Mouse (Mus musculus) spleen, postnatal 14 days (tissue): ENCODE data around the gene Nsun2.
"Not testable (repeated sequence)": the region's sequence is repeated elsewhere in the genome, so short reads cannot be mapped to it uniquely, and the experiment has no call there.

Experiments
- DNase-seq, 2 experiments: peaks; one replicate each; pipeline ENCODE4 v3.0.0; 2021 to 2022; ENCODE audit warnings: low spot score in 2 of 2

Gene Nsun2

GRCm38 (mm10) chr13:69592226-69592625, 58.7 kb downstream of the Nsun2 start:
- no peak for DNase-seq

GRCm38 (mm10) chr13:69593453-69593852, 59.9 kb downstream of the Nsun2 start:
- no peak for DNase-seq

- DNase-seq = no peak
Measured at GRCm38 (mm10) chr13:69594577-69595256, 61.2 kb downstream of the Nsun2 start.

- no peak for DNase-seq
Measured at GRCm38 (mm10) chr13:69595911-69596310, 62.4 kb downstream of the Nsun2 start.

- DNase-seq = no peak
Measured at GRCm38 (mm10) chr13:69596515-69596914, 63.0 kb downstream of the Nsun2 start.

- DNase-seq = no peak
Measured at GRCm38 (mm10) chr13:69598867-69599266, 65.3 kb downstream of the Nsun2 start.

GRCm38 (mm10) chr13:69600863-69601262, 67.3 kb downstream of the Nsun2 start:
- DNase-seq = not testable (repeated sequence)

- no peak for DNase-seq
Measured at GRCm38 (mm10) chr13:69601321-69601720, 67.8 kb downstream of the Nsun2 start.

- DNase-seq = no peak
Measured at GRCm38 (mm10) chr13:69604670-69605069, 71.1 kb downstream of the Nsun2 start.

- no peak for DNase-seq
Measured at GRCm38 (mm10) chr13:69608734-69609133, 75.2 kb downstream of the Nsun2 start.

- DNase-seq = peak in 1 of 2 experiments; percentile 24
Measured at GRCm38 (mm10) chr13:69610751-69611397, 77.3 kb downstream of the Nsun2 start.

GRCm38 (mm10) chr13:69611398-69612174, 78.0 kb downstream of the Nsun2 start, which contains the start of gene Srd5a1:
TSS of gene Srd5a1 (minus strand) at chr13:69611442.
- peak; percentile 99 for DNase-seq

GRCm38 (mm10) chr13:69612175-69612544, 78.6 kb downstream of the Nsun2 start:
- no peak for DNase-seq

- DNase-seq = no peak
Measured at GRCm38 (mm10) chr13:69616716-69617115, 83.2 kb downstream of the Nsun2 start.

GRCm38 (mm10) chr13:69623843-69624242, 90.3 kb downstream of the Nsun2 start:
- DNase-seq = no peak

- DNase-seq = no peak
Measured at GRCm38 (mm10) chr13:69624510-69624909, 91.0 kb downstream of the Nsun2 start.

GRCm38 (mm10) chr13:69627941-69628340, 94.4 kb downstream of the Nsun2 start:
- DNase-seq = no peak

GRCm38 (mm10) chr13:69630576-69630975, 97.0 kb downstream of the Nsun2 start:
- DNase-seq = no peak

- DNase-seq = no peak
Measured at GRCm38 (mm10) chr13:69631111-69631510, 97.6 kb downstream of the Nsun2 start.

- DNase-seq = no peak
Measured at GRCm38 (mm10) chr13:69631659-69632058, 98.1 kb downstream of the Nsun2 start.

GRCm38 (mm10) chr13:69633551-69633950, 100.0 kb downstream of the Nsun2 start:
- no peak for DNase-seq

- no peak for DNase-seq
Measured at GRCm38 (mm10) chr13:69633988-69634387, 100.4 kb downstream of the Nsun2 start.

- not testable (repeated sequence) for DNase-seq
Measured at GRCm38 (mm10) chr13:69635836-69636235, 102.3 kb downstream of the Nsun2 start.
